Mouse (Mus musculus): Measurements from ENCODE around the gene Dhrs7c. TPM values are rescaled to one million over a fixed set of nuclear protein-coding genes. Genes with fewer than 3 reads are reported as not detected.

Dhrs7c gene
- not detected in 2 replicates for total RNA-seq (2017)

DNA sequence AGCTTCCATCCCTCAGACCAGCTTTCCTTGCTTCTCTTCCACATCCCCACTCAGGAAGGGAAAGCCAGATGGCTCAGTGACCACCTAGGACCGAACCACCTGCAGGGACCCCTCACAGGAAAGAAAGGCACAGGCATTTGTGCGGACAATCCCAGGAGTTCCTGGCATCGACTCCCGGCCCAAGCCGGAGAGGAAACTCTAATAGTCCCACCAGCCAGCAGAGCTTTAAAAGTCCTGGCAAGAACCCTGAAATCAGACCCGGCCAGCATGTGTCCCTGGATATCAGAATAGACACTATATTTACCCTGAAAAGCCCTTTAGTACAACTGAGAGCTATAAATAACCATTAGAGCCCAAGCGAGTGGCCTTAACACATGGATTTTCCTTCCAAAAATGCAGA is at the start of gene Dhrs7c:
Gene Dhrs7c, plus strand, starts transcription at position 257 of the 400 bp plus-strand sequence.
- ATAC-seq (ENCODE audit: extremely low read depth, insufficient number of reproducible peaks, low FRiP score, poor library complexity, severe bottlenecking), result no peak

- no peak for ATAC-seq (ENCODE audit: extremely low read depth, insufficient number of reproducible peaks, low FRiP score, poor library complexity, severe bottlenecking)
These were observed 41.7 kb upstream of the Dhrs7c start for GRCm38 (mm10) chr11:67756287-67756686.

DNA sequence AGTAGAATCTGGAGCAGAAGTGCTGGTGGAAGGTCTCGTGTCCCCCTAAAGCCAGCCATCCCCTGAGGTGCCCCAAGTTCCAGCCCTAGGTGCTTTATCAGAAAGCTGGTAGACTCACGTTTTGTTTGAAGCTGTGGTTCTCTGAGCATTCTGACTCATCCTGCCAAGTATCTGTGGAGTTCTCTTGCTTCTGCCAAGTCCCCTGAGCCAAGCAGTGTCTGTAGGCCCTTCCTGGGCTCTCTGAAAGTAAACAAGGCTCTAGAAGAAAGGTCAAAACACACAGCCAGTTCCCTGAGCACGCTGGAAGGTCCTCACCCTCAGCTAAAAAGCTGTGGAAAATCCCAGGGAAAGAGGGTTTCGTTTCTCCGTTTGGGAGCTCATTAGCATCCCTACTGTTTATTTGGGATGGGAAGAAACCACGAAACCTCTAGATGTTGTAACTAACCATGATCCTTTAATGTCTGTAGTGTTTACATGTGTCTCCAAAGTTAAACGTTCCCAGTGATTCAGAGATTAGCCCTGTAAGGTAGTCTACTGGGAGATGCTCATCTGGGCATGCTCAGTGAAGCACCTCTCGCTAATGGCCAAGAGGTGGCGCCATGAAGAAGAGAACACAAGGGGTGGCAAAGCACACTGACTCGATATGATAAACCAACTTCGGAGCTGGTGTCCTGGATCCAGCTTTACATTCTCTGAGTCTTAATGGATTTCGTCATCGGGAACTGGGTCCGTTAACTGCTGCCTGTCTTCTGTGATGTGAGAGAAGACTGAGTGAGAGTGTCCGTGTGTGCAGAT is 40.4 kb upstream of the Dhrs7c start:
- no peak for ATAC-seq (ENCODE audit: extremely low read depth, insufficient number of reproducible peaks, low FRiP score, poor library complexity, severe bottlenecking)

- ATAC-seq (ENCODE audit: extremely low read depth, insufficient number of reproducible peaks, low FRiP score, poor library complexity, severe bottlenecking), result no peak
These were observed 26.9 kb upstream of the Dhrs7c start, which contains the start of gene Glp2r for GRCm38 (mm10) chr11:67771053-67771452. Gene Glp2r (minus strand): TSS chr11:67771153.

DNA sequence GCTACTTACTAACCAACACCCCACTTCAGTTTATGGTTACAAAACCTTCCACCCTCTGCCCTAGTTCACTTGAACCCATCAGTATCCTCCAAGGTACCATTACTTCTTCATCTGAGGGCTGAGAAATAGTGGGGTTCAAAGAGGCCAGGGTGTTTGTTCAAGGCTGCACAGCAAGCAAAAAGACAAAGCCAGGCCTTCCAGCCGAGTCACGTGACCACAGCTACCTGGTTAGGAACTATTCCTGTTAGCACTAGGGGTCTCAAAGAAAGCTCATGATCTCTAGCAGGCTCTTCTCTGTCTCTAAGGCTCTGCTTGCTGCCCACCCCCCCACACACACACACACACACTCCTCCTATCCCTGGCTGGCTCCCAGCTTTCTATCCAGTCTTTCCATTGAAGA is 26.3 kb upstream of the Dhrs7c start:
- ATAC-seq (ENCODE audit: extremely low read depth, insufficient number of reproducible peaks, low FRiP score, poor library complexity, severe bottlenecking), result no peak

- ATAC-seq (ENCODE audit: extremely low read depth, insufficient number of reproducible peaks, low FRiP score, poor library complexity, severe bottlenecking), result no peak
These were observed 25.4 kb upstream of the Dhrs7c start for GRCm38 (mm10) chr11:67772577-67772976.

DNA sequence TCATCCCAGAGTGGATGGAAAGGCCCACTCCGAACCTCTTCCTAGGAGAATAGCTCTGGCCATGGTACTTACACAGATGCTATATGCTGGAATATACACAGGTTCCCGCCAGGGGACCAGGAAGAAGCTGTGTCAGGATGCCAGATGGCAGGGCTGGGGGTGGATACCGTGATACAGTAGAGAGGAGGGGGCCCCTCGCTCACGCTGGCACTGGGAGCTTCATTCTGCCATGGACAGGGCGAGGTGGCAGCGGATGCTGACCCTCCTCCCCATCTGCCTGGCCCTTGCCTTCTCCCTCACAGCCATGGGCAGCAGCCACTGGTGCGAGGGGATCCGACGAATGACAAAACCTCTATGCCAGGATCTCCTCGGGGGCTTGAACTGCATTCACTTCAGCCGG is 23.6 kb upstream of the Dhrs7c start, which contains the start of gene Gsg1l2:
Gene Gsg1l2, plus strand, starts transcription at position 230 of the 400 bp plus-strand sequence.
- ATAC-seq (ENCODE audit: extremely low read depth, insufficient number of reproducible peaks, low FRiP score, poor library complexity, severe bottlenecking), result no peak

DNA sequence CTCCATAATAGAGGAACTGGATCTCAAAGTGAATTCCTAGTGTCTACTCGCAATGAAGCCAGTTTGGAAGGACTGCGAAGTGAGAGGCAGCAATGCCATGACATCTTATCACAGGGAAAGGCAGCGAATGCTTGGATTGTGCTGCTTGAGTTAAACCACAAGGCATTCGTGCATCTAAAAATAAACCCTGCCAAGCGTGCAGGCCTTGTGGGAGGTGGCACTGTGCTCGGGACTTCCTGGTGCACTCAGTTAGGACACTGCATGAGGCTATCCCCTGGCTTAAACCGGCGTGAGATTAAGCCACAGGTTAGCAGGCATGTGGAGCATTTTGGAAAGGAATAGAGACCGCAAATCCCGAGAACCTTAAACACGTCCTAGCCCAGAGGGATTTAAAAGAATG is 7.8 kb upstream of the Dhrs7c start:
- ATAC-seq (ENCODE audit: extremely low read depth, insufficient number of reproducible peaks, low FRiP score, poor library complexity, severe bottlenecking), result no peak

DNA sequence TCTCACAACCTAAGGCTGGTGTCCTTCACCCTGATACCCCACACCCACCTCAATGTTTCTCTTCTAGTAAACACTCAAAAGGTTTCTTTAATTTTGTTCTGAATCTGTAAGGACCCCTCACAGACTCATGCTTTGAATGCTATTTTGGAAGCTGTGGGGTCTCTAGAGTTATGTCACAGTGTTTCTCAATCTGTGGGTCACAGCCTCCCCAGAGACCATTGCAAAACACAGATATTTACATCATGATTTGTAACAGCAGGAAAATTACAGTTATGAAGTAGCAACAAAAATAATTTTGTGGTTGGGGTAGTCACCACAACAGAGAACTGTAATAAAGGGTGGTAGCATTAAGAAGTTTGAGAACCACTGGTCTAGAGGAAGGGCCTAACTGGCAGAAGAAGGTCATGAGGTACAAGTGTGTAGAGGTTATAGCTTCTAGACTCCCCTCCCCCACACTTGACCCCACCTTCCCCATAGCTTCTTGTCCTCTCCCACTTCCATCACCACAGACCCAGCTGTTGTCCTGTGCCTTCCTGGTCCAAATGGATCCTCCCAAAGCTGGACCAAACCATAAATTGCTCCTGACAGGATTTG is 2.2 kb downstream of the Dhrs7c start:
- no peak for ATAC-seq (ENCODE audit: extremely low read depth, insufficient number of reproducible peaks, low FRiP score, poor library complexity, severe bottlenecking)

DNA sequence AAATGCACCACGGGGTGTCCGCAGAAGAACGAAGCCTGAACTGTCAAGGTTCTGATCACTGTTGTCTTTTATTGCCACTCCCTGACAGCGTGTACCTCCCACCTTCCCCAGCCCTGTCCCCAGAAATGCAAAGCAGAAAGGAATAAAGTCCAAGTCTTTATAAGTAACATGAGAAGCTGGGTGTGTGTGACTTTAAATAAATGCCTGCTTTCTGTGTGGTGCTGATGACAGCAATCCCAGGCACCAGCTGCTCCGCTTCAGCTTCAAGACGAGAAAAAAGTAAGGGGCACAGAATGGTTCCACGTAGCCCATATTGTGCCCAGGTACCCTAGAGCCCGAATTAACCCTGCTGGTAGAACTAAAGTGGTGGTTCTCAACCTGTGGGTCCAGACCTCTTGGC is 3.2 kb downstream of the Dhrs7c start:
- no peak for ATAC-seq (ENCODE audit: extremely low read depth, insufficient number of reproducible peaks, low FRiP score, poor library complexity, severe bottlenecking)

DNA sequence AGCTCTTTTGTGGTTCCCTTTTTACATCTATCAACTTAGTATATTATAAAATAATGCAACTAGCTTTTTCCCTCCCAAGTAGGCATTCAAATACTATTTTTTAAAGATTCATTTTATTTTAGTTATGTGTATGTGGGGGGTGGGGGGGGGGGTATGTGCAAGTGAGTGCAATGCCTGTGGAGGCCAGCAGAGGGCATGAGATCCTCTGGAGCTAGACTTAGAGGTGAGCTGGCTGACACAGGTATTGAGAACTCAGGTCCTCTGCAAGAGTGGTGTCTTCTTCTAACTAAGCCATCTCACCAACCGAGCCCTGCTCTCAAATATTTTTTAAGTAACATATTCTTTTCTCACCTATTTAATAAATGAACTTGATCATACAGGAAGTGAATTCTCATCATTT is 7.6 kb downstream of the Dhrs7c start:
- ATAC-seq (ENCODE audit: extremely low read depth, insufficient number of reproducible peaks, low FRiP score, poor library complexity, severe bottlenecking), result no peak

GRCm38 (mm10) chr11:67806832-67807597 is 9.0 kb downstream of the Dhrs7c start:
- no peak for ATAC-seq (ENCODE audit: extremely low read depth, insufficient number of reproducible peaks, low FRiP score, poor library complexity, severe bottlenecking)

GRCm38 (mm10) chr11:67808051-67808450 is 10.1 kb downstream of the Dhrs7c start:
- no peak for ATAC-seq (ENCODE audit: extremely low read depth, insufficient number of reproducible peaks, low FRiP score, poor library complexity, severe bottlenecking)

- ATAC-seq (ENCODE audit: extremely low read depth, insufficient number of reproducible peaks, low FRiP score, poor library complexity, severe bottlenecking), result no peak
These were observed 13.5 kb downstream of the Dhrs7c start for GRCm38 (mm10) chr11:67811535-67811934.

DNA sequence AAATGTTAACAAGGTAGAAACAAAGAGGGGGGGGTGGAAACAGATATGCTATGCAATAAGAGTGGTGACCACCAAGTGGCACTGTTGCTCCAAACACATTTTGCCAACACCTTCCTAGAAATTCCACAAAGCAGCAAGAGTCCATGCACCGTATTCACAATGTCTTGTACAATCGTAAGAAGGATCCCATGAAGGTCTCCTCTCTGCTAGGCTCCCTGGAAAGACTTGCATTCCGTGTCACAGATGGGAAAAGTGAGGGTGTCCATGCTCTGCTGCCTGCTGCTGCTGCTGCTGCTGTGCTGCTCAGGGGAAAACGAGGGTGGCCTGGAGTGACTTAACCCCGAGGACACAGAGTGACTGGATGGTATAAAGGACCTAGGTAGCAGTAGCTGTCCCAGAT is 21.6 kb downstream of the Dhrs7c start:
- no peak for ATAC-seq (ENCODE audit: extremely low read depth, insufficient number of reproducible peaks, low FRiP score, poor library complexity, severe bottlenecking)

- ATAC-seq (ENCODE audit: extremely low read depth, insufficient number of reproducible peaks, low FRiP score, poor library complexity, severe bottlenecking), result no peak
These were observed 22.2 kb downstream of the Dhrs7c start for GRCm38 (mm10) chr11:67820221-67820620.

GRCm38 (mm10) chr11:67821560-67821959 is 23.6 kb downstream of the Dhrs7c start:
- no peak for ATAC-seq (ENCODE audit: extremely low read depth, insufficient number of reproducible peaks, low FRiP score, poor library complexity, severe bottlenecking)

DNA sequence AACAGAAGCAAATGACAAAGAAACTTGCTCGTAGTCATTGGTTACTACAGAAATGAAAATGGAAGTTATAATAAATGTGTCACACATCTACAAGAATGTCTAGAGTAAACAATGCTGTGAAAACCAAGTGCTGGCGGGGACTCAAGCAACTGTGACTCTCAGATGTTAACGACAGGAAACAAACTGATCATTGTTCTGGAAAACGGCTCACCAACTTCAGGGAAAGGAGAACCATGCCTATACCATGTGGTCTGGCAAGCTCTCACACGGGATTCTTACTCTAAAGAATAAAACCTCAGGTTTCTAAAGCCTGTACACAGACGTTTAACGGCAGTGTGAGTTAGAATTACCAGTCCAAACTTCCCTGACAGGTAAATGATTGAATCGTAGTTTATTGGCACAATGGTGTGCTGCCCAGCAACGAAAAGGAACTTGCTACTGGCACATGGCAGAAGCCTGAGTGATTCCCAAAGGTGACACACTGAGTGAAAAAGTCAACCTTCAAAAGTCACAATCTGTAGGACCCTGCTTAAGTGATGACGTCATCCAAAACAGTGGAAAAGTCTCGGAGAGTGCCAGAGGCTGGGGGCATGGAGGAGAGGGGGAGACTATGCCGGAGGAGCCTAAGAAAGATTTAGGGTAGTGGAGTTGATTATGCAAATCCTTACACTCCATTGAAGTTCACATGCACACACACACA is 30.5 kb downstream of the Dhrs7c start:
- ATAC-seq (ENCODE audit: extremely low read depth, insufficient number of reproducible peaks, low FRiP score, poor library complexity, severe bottlenecking), result no peak

DNA sequence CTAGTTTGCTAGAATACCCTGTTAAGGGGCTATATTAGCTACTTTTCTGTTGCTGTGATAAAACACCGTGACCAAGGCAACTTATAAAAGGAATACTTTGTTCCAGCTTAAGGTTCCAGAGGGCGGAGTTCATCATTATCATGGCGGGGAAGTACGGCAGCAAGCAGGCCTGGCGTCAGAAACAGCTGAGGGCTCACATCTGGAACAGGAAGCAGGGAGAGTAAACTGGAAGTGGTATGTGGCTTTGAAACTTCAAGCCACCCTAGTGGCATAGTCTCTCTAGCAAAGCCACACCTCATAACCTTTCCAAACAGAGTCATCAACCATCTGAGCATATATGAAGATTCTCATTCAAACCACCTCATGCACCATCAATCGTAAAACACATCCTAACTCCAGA is 31.5 kb downstream of the Dhrs7c start:
- no peak for ATAC-seq (ENCODE audit: extremely low read depth, insufficient number of reproducible peaks, low FRiP score, poor library complexity, severe bottlenecking)
